Mouse (Mus musculus) small intestine, adult 2 months (tissue): ENCODE results near the gene Prap1.

Source experiments
- CTCF ChIP-seq: fragments of 200-500 bp; IDR thresholded peaks from 2 replicates; pipeline ENCODE4 v1.5.1; 2012; ENCODE audit warnings: low read depth, mild to moderate bottlenecking, control low read depth, inconsistent platforms, low read length, moderate library complexity, mixed read lengths; ENCODE audit not compliant: insufficient replicate concordance, insufficient read length; ENCODE audit errors: extremely low read depth
- POLR2A ChIP-seq: fragments of 200-500 bp; IDR thresholded peaks from 2 replicates; pipeline ENCODE4 v1.6.1; 2012; ENCODE audit warnings: low read depth, mild to moderate bottlenecking, control low read depth, inconsistent platforms, low read length, moderate library complexity

GRCm38 (mm10) chr7:140096055-140096454 is 2.9 kb downstream of the Prap1 start:
- no peak for TF ChIP-seq CTCF
- TF ChIP-seq POLR2A = no peak
